In genomic region chr6:29528561-29529443, GRCm38 (mm10) we compare ENCODE assay signal across 8 mouse cellular contexts. TPM values are rescaled to one million over a fixed set of nuclear protein-coding genes. Genes with fewer than 3 reads are reported as not detected.
A peak's percentile ranks its signal among the peaks of the same experiment; 100 is the strongest.
DNase-seq lines count a peak whose midpoint lies in the region; ATAC-seq lines count a peak whose summit lies in the region.

No protein-coding gene starts in this region.

- peaks cover 58% of the 10 kb centered on the region for H3K4me1 ChIP-seq in heart, embryonic 10.5 days
- peaks cover 40% of the 10 kb centered on the region for H3K4me1 ChIP-seq in intestine, embryonic 15.5 days (replicated peaks)

- DNase-seq in heart, embryonic 10.5 days (ENCODE audit: low spot score), result no peak
- no peak for DNase-seq in heart, postnatal 4 days
- peak; percentile 35 for DNase-seq in MN1 (ENCODE audit: low spot score)
- no peak for DNase-seq in urinary bladder, adult 2 months (ENCODE audit: low spot score)
- DNase-seq in right cerebral cortex, postnatal 14 days, result no peak

- WGBS in heart, embryonic 10.5 days, result 18% methylated on average over 13 of the region's 13 CpGs
- 28% methylated on average over 13 of the region's 13 CpGs for WGBS in intestine, embryonic 15.5 days

- no peaks in the 10 kb centered on the region for H3K9me3 ChIP-seq in heart, embryonic 10.5 days
- no peaks in the 10 kb centered on the region for H3K9me3 ChIP-seq in intestine, embryonic 15.5 days

- no peak overlapping the region for H3K9ac ChIP-seq in intestine, embryonic 15.5 days

- peaks cover 18% of the 10 kb centered on the region; the same call in 1 of the 2 replicates for H3K36me3 ChIP-seq in heart, embryonic 10.5 days
- H3K36me3 ChIP-seq in intestine, embryonic 15.5 days, result no peaks in the 10 kb centered on the region

- H3K27me3 ChIP-seq in heart, embryonic 10.5 days (ENCODE audit: insufficient read depth, poor library complexity, severe bottlenecking), result peaks cover 39% of the 10 kb centered on the region
- H3K27me3 ChIP-seq in intestine, embryonic 15.5 days (replicated peaks), result peaks cover 20% of the 10 kb centered on the region

- H3K4me2 ChIP-seq in intestine, embryonic 15.5 days (replicated peaks), result peak overlapping the region; percentile 99

- peak overlapping the region; percentile 73 for H3K4me3 ChIP-seq in heart, embryonic 10.5 days
- H3K4me3 ChIP-seq in intestine, embryonic 15.5 days (replicated peaks), result 0 out of 2 replicates have a peak overlapping the region, but pooled peaks have one; percentile 61

- no peak for ATAC-seq in intestine, embryonic 15.5 days
- peak; percentile 48 for ATAC-seq in monocyte, adult 5-6 weeks (replicated peaks; ENCODE audit: insufficient number of reproducible peaks, low FRiP score, low TSS enrichment, poor library complexity, severe bottlenecking)
- no peak for ATAC-seq in cerebellum, adult (ENCODE audit: insufficient number of reproducible peaks, low FRiP score, low TSS enrichment)

- peak overlapping the region; percentile 60 for H3K27ac ChIP-seq in heart, embryonic 10.5 days
- H3K27ac ChIP-seq in intestine, embryonic 15.5 days, result no peak overlapping the region

RNA-seq across cellular contexts. Expression of gene Irf5, which starts 2.4 kb away (rescaled TPM):
- polyA plus RNA-seq in heart, embryonic 10.5 days (2016; fragmentation: Nextera tagmentation; extraction: Ambion mirVana), result 22.1 and 24.9 TPM in 2 replicates
- 1 to 10 TPM; 3.0 TPM for total RNA-seq in heart, postnatal 4 days (2021)
- 6.7 and 7.1 TPM in 2 replicates for polyA plus RNA-seq in intestine, embryonic 15.5 days (2015; fragmentation: Nextera tagmentation; extraction: Ambion mirVana)
- total RNA-seq in monocyte, adult 5-6 weeks (2017), result 195 to 268 TPM (median 261 TPM) in 3 replicates
- 19.8 and 21.3 TPM in 2 replicates for polyA plus RNA-seq in urinary bladder, adult 2 months (2012; rRNA removed)

RNA-seq across cellular contexts. Expression of gene Kcp, which starts 21.1 kb away (rescaled TPM):
- 13.8 and 23.3 TPM in 2 replicates for polyA plus RNA-seq in heart, embryonic 10.5 days (2016; fragmentation: Nextera tagmentation; extraction: Ambion mirVana)
- total RNA-seq in heart, postnatal 4 days (2021), result 10 to 100 TPM; 11.6 to 15.1 TPM
- polyA plus RNA-seq in intestine, embryonic 15.5 days (2015; fragmentation: Nextera tagmentation; extraction: Ambion mirVana), result 13.7 and 15.5 TPM in 2 replicates
- total RNA-seq in monocyte, adult 5-6 weeks (2017), result not detected in 3 replicates
- polyA plus RNA-seq in urinary bladder, adult 2 months (2012; rRNA removed), result 4.9 and 6.4 TPM in 2 replicates

RNA-seq across cellular contexts. Expression of gene Atp6v1fnb, which starts 57.6 kb away (rescaled TPM):
- not detected in 2 replicates for polyA plus RNA-seq in heart, embryonic 10.5 days (2016; fragmentation: Nextera tagmentation; extraction: Ambion mirVana)
- total RNA-seq in heart, postnatal 4 days (2021), result not detected
- polyA plus RNA-seq in intestine, embryonic 15.5 days (2015; fragmentation: Nextera tagmentation; extraction: Ambion mirVana), result 0.24 TPM in 1 of 2 replicates, not detected in the other
- 0.78 TPM in 1 of 3 replicates, not detected in the others for total RNA-seq in monocyte, adult 5-6 weeks (2017)
- polyA plus RNA-seq in urinary bladder, adult 2 months (2012; rRNA removed), result not detected in 2 replicates
